Mouse (Mus musculus): ENCODE measurements around the gene Napa. TPM values are rescaled to one million over a fixed set of nuclear protein-coding genes. Genes with fewer than 3 reads are reported as not detected.

Napa gene
- polyA plus RNA-seq, 1 experiment = 161 TPM

GRCm38 (mm10) chr7:16087587-16087986 lies 10.7 kb upstream of the Napa start:
- TF ChIP-seq FLI1 (IDR thresholded peaks at IDR 0.05; ENCODE audit: low read length) = no peak
- TF ChIP-seq GATA1 (IDR thresholded peaks at IDR 0.05; ENCODE audit: borderline replicate concordance, low read length) = no peak
- H3K4me1 ChIP-seq = peaks cover 9% of the 10 kb centered on the region
- peaks cover 46% of the 10 kb centered on the region for H3K27me3 ChIP-seq (replicated peaks)
- H3K4me3 ChIP-seq (replicated peaks) = no peak overlapping the region
- H3K36me3 ChIP-seq (replicated peaks; ENCODE audit: low read length) = no peaks in the 10 kb centered on the region
- H3K9me3 ChIP-seq = no peaks in the 10 kb centered on the region

GRCm38 (mm10) chr7:16094592-16094991 lies 3.7 kb upstream of the Napa start:
- Histone ChIP-seq H3K36me3 (replicated peaks; ENCODE audit: low read length) (no peaks in the 10 kb centered on the region), H3K9me3 (no peaks in the 10 kb centered on the region), H3K4me1 (peaks cover 43% of the 10 kb centered on the region), H3K4me3 (replicated peaks) (no peak overlapping the region), H3K27me3 (replicated peaks) (peaks cover 52% of the 10 kb centered on the region)
- TF ChIP-seq FLI1 (IDR thresholded peaks at IDR 0.05; ENCODE audit: low read length) = no peak
- TF ChIP-seq GATA1 (IDR thresholded peaks at IDR 0.05; ENCODE audit: borderline replicate concordance, low read length) = no peak

- H3K9me3 ChIP-seq = no peaks in the 10 kb centered on the region
- H3K4me1 ChIP-seq = peaks cover 84% of the 10 kb centered on the region
- H3K4me3 ChIP-seq (replicated peaks) = peak overlapping the region; percentile 99
- no peak for TF ChIP-seq GATA1 (IDR thresholded peaks at IDR 0.05; ENCODE audit: borderline replicate concordance, low read length)
- no peak for TF ChIP-seq FLI1 (IDR thresholded peaks at IDR 0.05; ENCODE audit: low read length)
- H3K36me3 ChIP-seq (replicated peaks; ENCODE audit: low read length) = peaks cover 45% of the 10 kb centered on the region
- H3K27me3 ChIP-seq (replicated peaks) = peaks cover 13% of the 10 kb centered on the region
Observed at GRCm38 (mm10) chr7:16099901-16100300, 1.6 kb downstream of the Napa start.

- Histone ChIP-seq H3K4me3 (replicated peaks) (peak overlapping the region; percentile 34), H3K36me3 (replicated peaks; ENCODE audit: low read length) (peaks cover 57% of the 10 kb centered on the region), H3K27me3 (replicated peaks) (peaks cover 2% of the 10 kb centered on the region), H3K9me3 (no peaks in the 10 kb centered on the region), H3K4me1 (peaks cover 85% of the 10 kb centered on the region)
- TF ChIP-seq FLI1 (IDR thresholded peaks at IDR 0.05; ENCODE audit: low read length) (no peak), GATA1 (IDR thresholded peaks at IDR 0.05; ENCODE audit: borderline replicate concordance, low read length) (no peak)
Observed at GRCm38 (mm10) chr7:16101081-16101480, 2.8 kb downstream of the Napa start.

GRCm38 (mm10) chr7:16101726-16102475 lies 3.6 kb downstream of the Napa start:
- Histone ChIP-seq H3K4me3 (replicated peaks) (peak overlapping the region; percentile 28), H3K36me3 (replicated peaks; ENCODE audit: low read length) (peaks cover 65% of the 10 kb centered on the region), H3K9me3 (no peaks in the 10 kb centered on the region), H3K4me1 (peaks cover 79% of the 10 kb centered on the region), H3K27me3 (replicated peaks) (no peaks in the 10 kb centered on the region)
- TF ChIP-seq FLI1 (IDR thresholded peaks at IDR 0.05; ENCODE audit: low read length) (no peak), GATA1 (IDR thresholded peaks at IDR 0.05; ENCODE audit: borderline replicate concordance, low read length) (no peak)

- no peaks in the 10 kb centered on the region for H3K9me3 ChIP-seq
- H3K36me3 ChIP-seq (replicated peaks; ENCODE audit: low read length) = peaks cover 74% of the 10 kb centered on the region
- peaks cover 70% of the 10 kb centered on the region for H3K4me1 ChIP-seq
- H3K27me3 ChIP-seq (replicated peaks) = no peaks in the 10 kb centered on the region
- H3K4me3 ChIP-seq (replicated peaks) = peak overlapping the region; percentile 29
- no peak for TF ChIP-seq FLI1 (IDR thresholded peaks at IDR 0.05; ENCODE audit: low read length)
- no peak for TF ChIP-seq GATA1 (IDR thresholded peaks at IDR 0.05; ENCODE audit: borderline replicate concordance, low read length)
Observed at GRCm38 (mm10) chr7:16102686-16103226, 4.5 kb downstream of the Napa start.

GRCm38 (mm10) chr7:16103760-16104159 lies 5.5 kb downstream of the Napa start:
- H3K4me1 ChIP-seq = peaks cover 69% of the 10 kb centered on the region
- H3K9me3 ChIP-seq = no peaks in the 10 kb centered on the region
- TF ChIP-seq FLI1 (IDR thresholded peaks at IDR 0.05; ENCODE audit: low read length) = no peak
- TF ChIP-seq GATA1 (IDR thresholded peaks at IDR 0.05; ENCODE audit: borderline replicate concordance, low read length) = no peak
- H3K36me3 ChIP-seq (replicated peaks; ENCODE audit: low read length) = peaks cover 84% of the 10 kb centered on the region
- H3K4me3 ChIP-seq (replicated peaks) = peak overlapping the region; percentile 12
- no peaks in the 10 kb centered on the region for H3K27me3 ChIP-seq (replicated peaks)

GRCm38 (mm10) chr7:16104611-16105388 lies 6.5 kb downstream of the Napa start:
- H3K27me3 ChIP-seq (replicated peaks) = no peaks in the 10 kb centered on the region
- H3K4me3 ChIP-seq (replicated peaks) = no peak overlapping the region
- H3K4me1 ChIP-seq = peaks cover 59% of the 10 kb centered on the region
- H3K36me3 ChIP-seq (replicated peaks; ENCODE audit: low read length) = peaks cover 94% of the 10 kb centered on the region
- H3K9me3 ChIP-seq = no peaks in the 10 kb centered on the region
- no peak for TF ChIP-seq FLI1 (IDR thresholded peaks at IDR 0.05; ENCODE audit: low read length)
- no peak for TF ChIP-seq GATA1 (IDR thresholded peaks at IDR 0.05; ENCODE audit: borderline replicate concordance, low read length)

GRCm38 (mm10) chr7:16108886-16109542 lies 10.8 kb downstream of the Napa start:
- no peak for TF ChIP-seq GATA1 (IDR thresholded peaks at IDR 0.05; ENCODE audit: borderline replicate concordance, low read length)
- no peak for TF ChIP-seq FLI1 (IDR thresholded peaks at IDR 0.05; ENCODE audit: low read length)
- no peak overlapping the region for H3K4me3 ChIP-seq (replicated peaks)
- peaks cover 45% of the 10 kb centered on the region for H3K4me1 ChIP-seq
- H3K27me3 ChIP-seq (replicated peaks) = no peaks in the 10 kb centered on the region
- H3K36me3 ChIP-seq (replicated peaks; ENCODE audit: low read length) = peaks cover 100% of the 10 kb centered on the region
- H3K9me3 ChIP-seq = no peaks in the 10 kb centered on the region

Measured in megakaryocyte, embryonic 14.5 days (primary cell).